Mouse (Mus musculus): ENCODE data around the gene Gm43518. TPM values are rescaled to one million over a fixed set of nuclear protein-coding genes. Genes with fewer than 3 reads are reported as not detected.
A peak's percentile ranks its signal among the peaks of the same experiment; 100 is the strongest.

The Gm43518 gene
- polyA plus RNA-seq (2015; fragmentation: Nextera tagmentation; extraction: Ambion mirVana), result 3.7 and 4.9 TPM in 2 replicates

GRCm38 (mm10) chr5:123927118-123927517 is at the start of gene Gm43518:
Gm43518 (plus strand) TSS chr5:123927418.
- 96% methylated on average over 9 of the region's 9 CpGs for WGBS
- H3K27ac ChIP-seq (ENCODE audit: low read depth, low read length), result no peak within 1 kb of the TSS
- ATAC-seq, result no peak

GRCm38 (mm10) chr5:123878056-123878455 is 49.2 kb upstream of the Gm43518 start:
- no peaks in the 10 kb centered on the region for H3K4me1 ChIP-seq (ENCODE audit: control insufficient read depth, insufficient read depth, low read depth, low read length)
- 70% methylated on average over 14 of the region's 14 CpGs for WGBS
- H3K27me3 ChIP-seq (replicated peaks; ENCODE audit: control insufficient read depth, insufficient read depth, low read length), result no peaks in the 10 kb centered on the region
- no peak overlapping the region for H3K9ac ChIP-seq (ENCODE audit: low read depth, low read length)
- H3K4me3 ChIP-seq (ENCODE audit: low read length), result no peak overlapping the region
- ATAC-seq, result no peak
- no peaks in the 10 kb centered on the region for H3K36me3 ChIP-seq (ENCODE audit: control insufficient read depth, insufficient read depth, low read length)
- H3K4me2 ChIP-seq (ENCODE audit: low read length), result peak overlapping the region; percentile 1; the same call in 1 of the 2 replicates
- no peak overlapping the region for H3K27ac ChIP-seq (ENCODE audit: low read depth, low read length)
- H3K9me3 ChIP-seq (ENCODE audit: control insufficient read depth, low read length), result no peaks in the 10 kb centered on the region

More at GRCm38 (mm10) chr5:123927118-123927517, at the start of gene Gm43518:
- Histone ChIP-seq H3K9ac (ENCODE audit: low read depth, low read length) (no peak within 1 kb of the TSS), H3K27me3 (replicated peaks; ENCODE audit: control insufficient read depth, insufficient read depth, low read length) (no peaks in the 10 kb centered on the region), H3K4me3 (ENCODE audit: low read length) (no peak within 1 kb of the TSS), H3K36me3 (ENCODE audit: control insufficient read depth, insufficient read depth, low read length) (peaks cover 48% of the 10 kb centered on the region), H3K9me3 (ENCODE audit: control insufficient read depth, low read length) (no peaks in the 10 kb centered on the region), H3K4me1 (ENCODE audit: control insufficient read depth, insufficient read depth, low read depth, low read length) (no peaks in the 10 kb centered on the region), H3K4me2 (ENCODE audit: low read length) (no peak within 1 kb of the TSS)

- no peaks in the 10 kb centered on the region for H3K4me1 ChIP-seq (ENCODE audit: control insufficient read depth, insufficient read depth, low read depth, low read length)
- no peak within 1 kb of the TSS for H3K9ac ChIP-seq (ENCODE audit: low read depth, low read length)
- H3K36me3 ChIP-seq (ENCODE audit: control insufficient read depth, insufficient read depth, low read length), result no peaks in the 10 kb centered on the region
- H3K27me3 ChIP-seq (replicated peaks; ENCODE audit: control insufficient read depth, insufficient read depth, low read length), result no peaks in the 10 kb centered on the region
- H3K4me2 ChIP-seq (ENCODE audit: low read length), result peak within 1 kb of the TSS; percentile 7; the same call in 1 of the 2 replicates
- 68% methylated on average over 12 of the region's 12 CpGs for WGBS
- ATAC-seq, result no peak
- no peak within 1 kb of the TSS for H3K27ac ChIP-seq (ENCODE audit: low read depth, low read length)
- no peak within 1 kb of the TSS for H3K4me3 ChIP-seq (ENCODE audit: low read length)
- H3K9me3 ChIP-seq (ENCODE audit: control insufficient read depth, low read length), result no peaks in the 10 kb centered on the region
These were observed 47.3 kb upstream of the Gm43518 start, which contains the start of gene Hcar1 for GRCm38 (mm10) chr5:123879928-123880327. Hcar1 (minus strand) TSS chr5:123880020.

- WGBS, result 84% methylated on average over 14 of the region's 14 CpGs
- Histone ChIP-seq H3K4me1 (ENCODE audit: control insufficient read depth, insufficient read depth, low read depth, low read length) (no peaks in the 10 kb centered on the region), H3K4me3 (ENCODE audit: low read length) (no peak overlapping the region), H3K4me2 (ENCODE audit: low read length) (no peak overlapping the region), H3K27me3 (replicated peaks; ENCODE audit: control insufficient read depth, insufficient read depth, low read length) (no peaks in the 10 kb centered on the region), H3K27ac (ENCODE audit: low read depth, low read length) (no peak overlapping the region), H3K9me3 (ENCODE audit: control insufficient read depth, low read length) (no peaks in the 10 kb centered on the region), H3K36me3 (ENCODE audit: control insufficient read depth, insufficient read depth, low read length) (no peaks in the 10 kb centered on the region), H3K9ac (ENCODE audit: low read depth, low read length) (no peak overlapping the region)
- no peak for ATAC-seq
These were observed 46.4 kb upstream of the Gm43518 start for GRCm38 (mm10) chr5:123880778-123881177.

GRCm38 (mm10) chr5:123883891-123884290 is 43.3 kb upstream of the Gm43518 start:
- no peak for ATAC-seq
- no peaks in the 10 kb centered on the region for H3K9me3 ChIP-seq (ENCODE audit: control insufficient read depth, low read length)
- 84% methylated on average over 7 of the region's 7 CpGs for WGBS

GRCm38 (mm10) chr5:123884332-123884731 is 42.9 kb upstream of the Gm43518 start:
- H3K9ac ChIP-seq (ENCODE audit: low read depth, low read length), result no peak overlapping the region
- no peaks in the 10 kb centered on the region for H3K9me3 ChIP-seq (ENCODE audit: control insufficient read depth, low read length)
- no peaks in the 10 kb centered on the region for H3K36me3 ChIP-seq (ENCODE audit: control insufficient read depth, insufficient read depth, low read length)
- WGBS, result 82% methylated on average over 10 of the region's 10 CpGs
- H3K4me1 ChIP-seq (ENCODE audit: control insufficient read depth, insufficient read depth, low read depth, low read length), result no peaks in the 10 kb centered on the region
- no peak overlapping the region for H3K27ac ChIP-seq (ENCODE audit: low read depth, low read length)
- ATAC-seq, result no peak
- no peak overlapping the region for H3K4me3 ChIP-seq (ENCODE audit: low read length)
- no peaks in the 10 kb centered on the region for H3K27me3 ChIP-seq (replicated peaks; ENCODE audit: control insufficient read depth, insufficient read depth, low read length)
- H3K4me2 ChIP-seq (ENCODE audit: low read length), result no peak overlapping the region

More at GRCm38 (mm10) chr5:123883891-123884290, 43.3 kb upstream of the Gm43518 start:
- H3K4me1 ChIP-seq (ENCODE audit: control insufficient read depth, insufficient read depth, low read depth, low read length), result no peaks in the 10 kb centered on the region
- no peaks in the 10 kb centered on the region for H3K36me3 ChIP-seq (ENCODE audit: control insufficient read depth, insufficient read depth, low read length)
- H3K4me2 ChIP-seq (ENCODE audit: low read length), result no peak overlapping the region
- H3K9ac ChIP-seq (ENCODE audit: low read depth, low read length), result no peak overlapping the region
- H3K27ac ChIP-seq (ENCODE audit: low read depth, low read length), result no peak overlapping the region
- H3K4me3 ChIP-seq (ENCODE audit: low read length), result no peak overlapping the region
- no peaks in the 10 kb centered on the region for H3K27me3 ChIP-seq (replicated peaks; ENCODE audit: control insufficient read depth, insufficient read depth, low read length)

GRCm38 (mm10) chr5:123886365-123886764 is 40.9 kb upstream of the Gm43518 start:
- H3K27me3 ChIP-seq (replicated peaks; ENCODE audit: control insufficient read depth, insufficient read depth, low read length), result no peaks in the 10 kb centered on the region
- H3K27ac ChIP-seq (ENCODE audit: low read depth, low read length), result no peak overlapping the region
- no peaks in the 10 kb centered on the region for H3K4me1 ChIP-seq (ENCODE audit: control insufficient read depth, insufficient read depth, low read depth, low read length)
- H3K4me2 ChIP-seq (ENCODE audit: low read length), result no peak overlapping the region
- 85% methylated on average over 3 of the region's 3 CpGs for WGBS
- H3K36me3 ChIP-seq (ENCODE audit: control insufficient read depth, insufficient read depth, low read length), result no peaks in the 10 kb centered on the region
- no peak overlapping the region for H3K9ac ChIP-seq (ENCODE audit: low read depth, low read length)
- H3K4me3 ChIP-seq (ENCODE audit: low read length), result no peak overlapping the region
- no peak for ATAC-seq
- H3K9me3 ChIP-seq (ENCODE audit: control insufficient read depth, low read length), result no peaks in the 10 kb centered on the region

- no peak overlapping the region for H3K27ac ChIP-seq (ENCODE audit: low read depth, low read length)
These were observed 36.9 kb upstream of the Gm43518 start for GRCm38 (mm10) chr5:123890312-123890711.

GRCm38 (mm10) chr5:123890987-123891386 is 36.2 kb upstream of the Gm43518 start:
- no peaks in the 10 kb centered on the region for H3K9me3 ChIP-seq (ENCODE audit: control insufficient read depth, low read length)
- 79% methylated on average over 5 of the region's 5 CpGs for WGBS
- H3K36me3 ChIP-seq (ENCODE audit: control insufficient read depth, insufficient read depth, low read length), result no peaks in the 10 kb centered on the region
- H3K4me3 ChIP-seq (ENCODE audit: low read length), result no peak overlapping the region
- no peak overlapping the region for H3K27ac ChIP-seq (ENCODE audit: low read depth, low read length)
- ATAC-seq, result no peak
- no peak overlapping the region for H3K9ac ChIP-seq (ENCODE audit: low read depth, low read length)
- no peak overlapping the region for H3K4me2 ChIP-seq (ENCODE audit: low read length)
- no peaks in the 10 kb centered on the region for H3K27me3 ChIP-seq (replicated peaks; ENCODE audit: control insufficient read depth, insufficient read depth, low read length)
- H3K4me1 ChIP-seq (ENCODE audit: control insufficient read depth, insufficient read depth, low read depth, low read length), result no peaks in the 10 kb centered on the region

More at GRCm38 (mm10) chr5:123890312-123890711, 36.9 kb upstream of the Gm43518 start:
- H3K4me1 ChIP-seq (ENCODE audit: control insufficient read depth, insufficient read depth, low read depth, low read length), result no peaks in the 10 kb centered on the region
- no peaks in the 10 kb centered on the region for H3K27me3 ChIP-seq (replicated peaks; ENCODE audit: control insufficient read depth, insufficient read depth, low read length)
- H3K4me2 ChIP-seq (ENCODE audit: low read length), result no peak overlapping the region
- H3K9ac ChIP-seq (ENCODE audit: low read depth, low read length), result no peak overlapping the region
- H3K4me3 ChIP-seq (ENCODE audit: low read length), result no peak overlapping the region
- ATAC-seq, result no peak
- 75% methylated on average over 2 of the region's 2 CpGs for WGBS
- H3K9me3 ChIP-seq (ENCODE audit: control insufficient read depth, low read length), result no peaks in the 10 kb centered on the region
- no peaks in the 10 kb centered on the region for H3K36me3 ChIP-seq (ENCODE audit: control insufficient read depth, insufficient read depth, low read length)

Measured in hindbrain, embryonic 16.5 days (tissue).